Mouse (Mus musculus) intestine, embryonic 16.5 days (tissue): ENCODE measurements at regions not wholly inside any gene's neighbourhood (a gene's known extent, or its start where the extent isn't known, plus 50 kb on each side); places are given as distances from the start of the nearest gene placed in this dataset.

Source experiments
- ATAC-seq: fragments of 200-750 bp; cut with Nextera tagmentation; 2 replicates; pipeline ENCODE4 v1.8.0; 2017; ENCODE audit warnings: moderate TSS enrichment, moderate library complexity
- H3K27ac ChIP-seq: fragments of 300-500 bp; sonication (generic); 2 replicates; pipeline ENCODE4 v1.5.1; 2014; ENCODE audit warnings: mild to moderate bottlenecking, low read length
- H3K27me3 ChIP-seq: fragments of 300-500 bp; sonication (generic); replicated peaks from 2 replicates; pipeline ENCODE4 v1.6.1; 2014; ENCODE audit warnings: low read length, control low read depth, mixed read lengths; ENCODE audit not compliant: control insufficient read depth, insufficient read depth
- H3K36me3 ChIP-seq: fragments of 300-500 bp; sonication (generic); 2 replicates; pipeline ENCODE4 v1.6.1; 2014; ENCODE audit warnings: low read length, control low read depth; ENCODE audit not compliant: control insufficient read depth, insufficient read depth
- H3K4me1 ChIP-seq: fragments of 300-500 bp; sonication (generic); 2 replicates; pipeline ENCODE4 v1.6.1; 2014; ENCODE audit warnings: low read length, control low read depth, mixed read lengths; ENCODE audit not compliant: control insufficient read depth, insufficient read depth
- H3K4me2 ChIP-seq: fragments of 300-500 bp; sonication (generic); 2 replicates; pipeline ENCODE4 v1.6.1; 2014; ENCODE audit warnings: low read depth, low read length, control low read depth
- H3K4me3 ChIP-seq: fragments of 300-500 bp; sonication (generic); 2 replicates; pipeline ENCODE4 v1.5.1; 2014; ENCODE audit warnings: mild to moderate bottlenecking, low read length
- H3K9ac ChIP-seq: fragments of 300-500 bp; sonication (generic); 2 replicates; pipeline ENCODE4 v1.6.1; 2014; ENCODE audit warnings: low read depth, low read length
- H3K9me3 ChIP-seq: fragments of 300-500 bp; sonication (generic); 2 replicates; pipeline ENCODE4 v1.6.1; 2016; ENCODE audit warnings: low read length, control low read depth; ENCODE audit not compliant: control insufficient read depth
- WGBS: fragments of 180-500 bp; shearing (Covaris S2); extraction: QIAGEN DNeasy Blood & Tissue Kit; methylation state at CpG from one replicate; pipeline ENCODE4 v1.1.7; 2014; 5-methylcytosine and 5-hydroxymethylcytosine counted together

- no peaks in the 10 kb centered on the region for H3K4me1 ChIP-seq
- no peak overlapping the region for H3K4me2 ChIP-seq
- ATAC-seq = no peak
- no peak overlapping the region for H3K27ac ChIP-seq
- no peak overlapping the region for H3K4me3 ChIP-seq
- no peaks in the 10 kb centered on the region for H3K36me3 ChIP-seq
- no peaks in the 10 kb centered on the region for H3K9me3 ChIP-seq
- no peaks in the 10 kb centered on the region for H3K27me3 ChIP-seq
- 61% methylated on average over 8 of the region's 8 CpGs for WGBS
- no peak overlapping the region for H3K9ac ChIP-seq
Observed at GRCm38 (mm10) chr4:142982585-142983294, 230.1 kb downstream of the Prdm2 start.

GRCm38 (mm10) chr4:142975620-142976019 is 237.2 kb downstream of the Prdm2 start:
- ATAC-seq = no peak
- H3K36me3 ChIP-seq = no peaks in the 10 kb centered on the region
- no peak overlapping the region for H3K4me2 ChIP-seq
- H3K4me3 ChIP-seq = no peak overlapping the region
- no peak overlapping the region for H3K9ac ChIP-seq
- H3K9me3 ChIP-seq = no peaks in the 10 kb centered on the region
- H3K27me3 ChIP-seq = no peaks in the 10 kb centered on the region
- no peak overlapping the region for H3K27ac ChIP-seq
- WGBS = 79% methylated on average over 11 of the region's 11 CpGs
- H3K4me1 ChIP-seq = no peaks in the 10 kb centered on the region

GRCm38 (mm10) chr4:142970040-142970439 is 242.8 kb downstream of the Prdm2 start:
- H3K4me3 ChIP-seq = no peak overlapping the region
- H3K9me3 ChIP-seq = no peaks in the 10 kb centered on the region
- H3K4me1 ChIP-seq = no peaks in the 10 kb centered on the region
- WGBS = 71% methylated on average over 4 of the region's 4 CpGs
- no peaks in the 10 kb centered on the region for H3K27me3 ChIP-seq
- ATAC-seq = no peak
- no peaks in the 10 kb centered on the region for H3K36me3 ChIP-seq
- no peak overlapping the region for H3K27ac ChIP-seq
- H3K9ac ChIP-seq = no peak overlapping the region
- H3K4me2 ChIP-seq = no peak overlapping the region

GRCm38 (mm10) chr4:142967604-142968003 is 245.2 kb downstream of the Prdm2 start:
- no peak for ATAC-seq
- H3K36me3 ChIP-seq = no peaks in the 10 kb centered on the region
- no peaks in the 10 kb centered on the region for H3K4me1 ChIP-seq
- no peak overlapping the region for H3K4me3 ChIP-seq
- H3K27me3 ChIP-seq = no peaks in the 10 kb centered on the region
- no peak overlapping the region for H3K27ac ChIP-seq
- H3K9me3 ChIP-seq = no peaks in the 10 kb centered on the region
- no peak overlapping the region for H3K9ac ChIP-seq
- WGBS = 87% methylated on average over 2 of the region's 2 CpGs
- no peak overlapping the region for H3K4me2 ChIP-seq

GRCm38 (mm10) chr4:142956832-142957429 is 255.9 kb downstream of the Prdm2 start:
- H3K27ac ChIP-seq = no peak overlapping the region
- ATAC-seq = no peak
- WGBS = 72% methylated on average over 8 of the region's 8 CpGs

GRCm38 (mm10) chr4:142956376-142956775 is 256.4 kb downstream of the Prdm2 start:
- H3K9me3 ChIP-seq = 0 out of 2 replicates have a peak, but pooled peaks cover 4% of the 10 kb centered on the region
- H3K27me3 ChIP-seq = no peaks in the 10 kb centered on the region
- no peak overlapping the region for H3K4me3 ChIP-seq
- 83% methylated on average over 5 of the region's 5 CpGs for WGBS
- no peak overlapping the region for H3K4me2 ChIP-seq
- H3K27ac ChIP-seq = no peak overlapping the region
- ATAC-seq = no peak
- no peaks in the 10 kb centered on the region for H3K36me3 ChIP-seq
- H3K9ac ChIP-seq = no peak overlapping the region
- no peaks in the 10 kb centered on the region for H3K4me1 ChIP-seq

More at GRCm38 (mm10) chr4:142956832-142957429, 255.9 kb downstream of the Prdm2 start:
- Histone ChIP-seq H3K4me3 (no peak overlapping the region), H3K4me1 (no peaks in the 10 kb centered on the region), H3K4me2 (no peak overlapping the region), H3K9ac (no peak overlapping the region), H3K9me3 (0 out of 2 replicates have a peak, but pooled peaks cover 4% of the 10 kb centered on the region), H3K27me3 (no peaks in the 10 kb centered on the region), H3K36me3 (no peaks in the 10 kb centered on the region)

GRCm38 (mm10) chr4:142953724-142954123 is 259.1 kb downstream of the Prdm2 start:
- Histone ChIP-seq H3K9ac (no peak overlapping the region), H3K27me3 (no peaks in the 10 kb centered on the region), H3K4me2 (no peak overlapping the region), H3K9me3 (no peaks in the 10 kb centered on the region), H3K36me3 (no peaks in the 10 kb centered on the region), H3K4me3 (no peak overlapping the region), H3K27ac (no peak overlapping the region), H3K4me1 (no peaks in the 10 kb centered on the region)
- WGBS = 60% methylated on average over 9 of the region's 9 CpGs
- no peak for ATAC-seq

- no peak overlapping the region for H3K27ac ChIP-seq
- no peak for ATAC-seq
- no peaks in the 10 kb centered on the region for H3K4me1 ChIP-seq
- no peak overlapping the region for H3K4me2 ChIP-seq
- no peaks in the 10 kb centered on the region for H3K27me3 ChIP-seq
- 56% methylated on average over 1 of the region's 1 CpGs for WGBS
- no peaks in the 10 kb centered on the region for H3K9me3 ChIP-seq
- no peak overlapping the region for H3K4me3 ChIP-seq
- H3K9ac ChIP-seq = no peak overlapping the region
- H3K36me3 ChIP-seq = no peaks in the 10 kb centered on the region
Observed at GRCm38 (mm10) chr4:142952879-142953278, 259.9 kb downstream of the Prdm2 start.

- Histone ChIP-seq H3K9me3 (no peaks in the 10 kb centered on the region), H3K36me3 (no peaks in the 10 kb centered on the region), H3K27me3 (no peaks in the 10 kb centered on the region), H3K4me2 (no peak overlapping the region), H3K4me1 (no peaks in the 10 kb centered on the region), H3K27ac (no peak overlapping the region), H3K9ac (no peak overlapping the region), H3K4me3 (no peak overlapping the region)
- no peak for ATAC-seq
- WGBS = 72% methylated on average over 6 of the region's 6 CpGs
Observed at GRCm38 (mm10) chr4:142947673-142948072, 265.1 kb downstream of the Prdm2 start.
